Mouse (Mus musculus): ENCODE results near the gene Dnase2a. TPM values are rescaled to one million over a fixed set of nuclear protein-coding genes. Genes with fewer than 3 reads are reported as not detected.
A peak's percentile ranks its signal among the peaks of the same experiment; 100 is the strongest.
"Not testable (repeated sequence)": the region's sequence is repeated elsewhere in the genome, so short reads cannot be mapped to it uniquely, and the experiment has no call there.

Gene Dnase2a
- polyA plus RNA-seq, 1 experiment from 2014 or later = 17.9 TPM

DNA sequence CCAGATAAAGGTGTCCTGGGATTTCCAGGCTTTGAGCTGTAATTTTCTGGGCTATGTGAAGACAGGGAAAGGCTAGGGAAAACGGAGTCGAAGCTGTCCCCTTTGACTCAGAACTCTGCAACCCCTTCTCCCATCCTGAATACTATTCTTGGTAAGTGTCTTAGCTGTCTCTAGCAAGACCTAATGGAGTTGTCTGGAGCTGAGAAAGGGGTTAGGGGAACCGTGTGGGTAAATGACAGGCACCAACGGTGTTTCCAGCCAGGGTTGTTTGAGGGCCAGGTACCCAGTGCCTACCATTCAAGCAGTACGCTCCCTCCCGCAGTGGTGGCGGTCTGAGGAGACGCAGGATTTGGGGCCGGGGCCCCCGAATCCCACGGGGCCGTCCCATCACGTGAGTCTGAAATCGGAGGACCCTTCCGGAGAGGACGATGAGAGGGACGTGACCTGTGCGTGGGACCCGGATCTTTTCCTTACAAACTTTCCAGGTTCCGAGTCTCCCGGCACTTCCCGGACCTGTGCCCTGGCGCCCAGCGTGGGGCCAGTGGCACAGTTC is 5.9 kb upstream of the Dnase2a start:
- Histone ChIP-seq H3K27ac (ENCODE audit: low read length) (peak overlapping the region; percentile 69; the same call in 1 of the 2 replicates), H3K4me3 (ENCODE audit: low read depth, low read length) (peak overlapping the region; percentile 63), H3K27me3 (ENCODE audit: control insufficient read depth, insufficient read depth, low read length) (no peaks in the 10 kb centered on the region), H3K9me3 (ENCODE audit: control insufficient read depth, low read depth, low read length) (no peaks in the 10 kb centered on the region), H3K4me1 (ENCODE audit: control insufficient read depth, insufficient read depth, low read length) (no peaks in the 10 kb centered on the region), H3K4me2 (replicated peaks; ENCODE audit: low read depth, low read length) (peak overlapping the region; percentile 93), H3K9ac (replicated peaks; ENCODE audit: low read depth, low read length) (peak overlapping the region; percentile 71), H3K36me3 (ENCODE audit: control insufficient read depth, insufficient read depth, low read length) (no peaks in the 10 kb centered on the region)
- 4% methylated on average over 24 of the region's 24 CpGs for WGBS
- ATAC-seq (ENCODE audit: insufficient number of reproducible peaks, insufficient read depth, low FRiP score, low read depth) = no peak; the same call in 1 of the 2 replicates

DNA sequence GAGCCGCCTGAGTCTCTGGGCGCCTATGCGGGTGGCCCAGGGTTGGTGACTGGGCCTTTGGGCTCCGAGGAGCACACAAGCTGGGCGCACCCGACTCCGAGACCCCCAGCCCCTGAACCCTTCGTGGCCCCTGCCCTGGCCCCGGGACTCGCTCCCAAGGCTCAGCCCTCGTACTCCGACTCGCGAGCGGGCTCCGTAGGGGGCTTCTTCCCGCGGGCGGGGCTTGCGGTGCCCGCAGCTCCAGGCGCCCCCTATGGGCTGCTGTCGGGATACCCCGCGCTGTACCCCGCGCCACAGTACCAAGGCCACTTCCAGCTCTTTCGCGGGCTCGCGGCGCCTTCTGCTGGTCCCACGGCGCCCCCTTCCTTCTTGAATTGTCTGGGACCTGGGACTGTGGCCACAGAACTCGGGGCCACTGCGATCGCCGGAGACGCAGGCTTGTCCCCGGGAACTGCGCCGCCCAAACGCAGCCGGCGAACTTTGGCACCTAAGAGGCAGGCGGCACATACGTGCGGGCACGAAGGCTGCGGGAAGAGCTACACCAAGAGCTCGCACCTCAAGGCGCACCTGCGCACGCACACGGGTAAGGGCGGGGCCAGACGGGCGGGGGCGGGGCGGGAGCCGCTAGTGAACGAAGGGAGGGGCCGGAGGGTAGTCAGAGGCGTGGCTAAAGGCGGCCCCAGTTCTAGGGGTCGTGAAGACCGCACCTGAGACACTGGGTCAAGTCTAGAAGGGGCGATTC is 5.3 kb upstream of the Dnase2a start:
- peak overlapping the region; percentile 63 for H3K4me3 ChIP-seq (ENCODE audit: low read depth, low read length)
- WGBS = under 1% methylated on average over 68 of the region's 68 CpGs
- H3K9ac ChIP-seq (replicated peaks; ENCODE audit: low read depth, low read length) = peak overlapping the region; percentile 71
- peak; percentile 90 for ATAC-seq (ENCODE audit: insufficient number of reproducible peaks, insufficient read depth, low FRiP score, low read depth)
- no peaks in the 10 kb centered on the region for H3K4me1 ChIP-seq (ENCODE audit: control insufficient read depth, insufficient read depth, low read length)
- no peaks in the 10 kb centered on the region for H3K9me3 ChIP-seq (ENCODE audit: control insufficient read depth, low read depth, low read length)
- peak overlapping the region; percentile 69 for H3K27ac ChIP-seq (ENCODE audit: low read length)
- no peaks in the 10 kb centered on the region for H3K27me3 ChIP-seq (ENCODE audit: control insufficient read depth, insufficient read depth, low read length)
- no peaks in the 10 kb centered on the region for H3K36me3 ChIP-seq (ENCODE audit: control insufficient read depth, insufficient read depth, low read length)
- H3K4me2 ChIP-seq (replicated peaks; ENCODE audit: low read depth, low read length) = peak overlapping the region; percentile 93

DNA sequence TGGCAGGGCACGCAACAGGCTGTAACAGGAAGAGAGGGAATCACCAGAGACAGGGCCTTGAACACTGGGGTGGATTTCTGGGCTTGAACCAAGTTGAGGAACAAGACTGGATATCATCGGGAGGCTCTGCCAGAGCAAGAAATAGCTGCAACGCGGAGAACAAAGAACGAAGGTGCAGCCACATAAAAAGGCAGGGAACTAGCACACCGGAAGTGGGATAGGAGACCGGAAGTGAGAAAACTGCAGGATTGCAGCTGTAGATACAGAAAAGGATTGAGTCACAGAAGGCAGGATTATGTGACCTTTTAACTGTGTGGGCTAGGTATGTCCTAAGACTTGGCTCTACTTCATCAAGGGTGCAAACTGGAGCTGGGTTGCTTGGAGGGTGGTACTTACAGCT is 4.0 kb upstream of the Dnase2a start:
- H3K9me3 ChIP-seq (ENCODE audit: control insufficient read depth, low read depth, low read length) = no peaks in the 10 kb centered on the region
- no peaks in the 10 kb centered on the region for H3K27me3 ChIP-seq (ENCODE audit: control insufficient read depth, insufficient read depth, low read length)
- no peak overlapping the region for H3K27ac ChIP-seq (ENCODE audit: low read length)
- no peak overlapping the region for H3K9ac ChIP-seq (replicated peaks; ENCODE audit: low read depth, low read length)
- H3K4me1 ChIP-seq (ENCODE audit: control insufficient read depth, insufficient read depth, low read length) = no peaks in the 10 kb centered on the region; the same call in 1 of the 2 replicates
- no peak for ATAC-seq (ENCODE audit: insufficient number of reproducible peaks, insufficient read depth, low FRiP score, low read depth)
- WGBS = 89% methylated on average over 7 of the region's 7 CpGs
- H3K36me3 ChIP-seq (ENCODE audit: control insufficient read depth, insufficient read depth, low read length) = no peaks in the 10 kb centered on the region
- no peak overlapping the region for H3K4me3 ChIP-seq (ENCODE audit: low read depth, low read length)
- H3K4me2 ChIP-seq (replicated peaks; ENCODE audit: low read depth, low read length) = no peak overlapping the region

DNA sequence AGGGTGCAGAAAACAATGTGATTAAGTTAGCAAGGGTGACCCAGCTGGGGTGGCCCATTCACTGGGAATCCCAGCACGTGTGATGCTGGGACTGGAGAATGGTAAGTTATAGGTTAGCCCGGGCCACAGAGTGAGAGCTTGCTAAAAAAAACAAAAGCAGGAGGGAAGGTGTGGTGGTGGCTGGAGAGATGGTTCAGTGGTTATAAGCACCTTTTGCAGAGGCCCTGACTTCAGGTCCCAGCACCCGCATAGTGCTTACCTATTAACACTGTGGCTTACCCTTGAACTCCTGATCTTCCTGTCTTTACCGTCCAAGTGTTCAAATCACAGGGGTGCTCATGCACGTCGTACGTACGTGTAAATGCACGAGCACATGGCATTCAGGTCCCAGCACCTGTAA is 1.3 kb upstream of the Dnase2a start:
- no peaks in the 10 kb centered on the region for H3K9me3 ChIP-seq (ENCODE audit: control insufficient read depth, low read depth, low read length)
- peaks cover 7% of the 10 kb centered on the region for H3K27me3 ChIP-seq (ENCODE audit: control insufficient read depth, insufficient read depth, low read length)
- no peaks in the 10 kb centered on the region for H3K36me3 ChIP-seq (ENCODE audit: control insufficient read depth, insufficient read depth, low read length)
- 90% methylated on average over 9 of the region's 9 CpGs for WGBS
- no peak overlapping the region for H3K4me2 ChIP-seq (replicated peaks; ENCODE audit: low read depth, low read length)
- no peaks in the 10 kb centered on the region; the same call in 1 of the 2 replicates for H3K4me1 ChIP-seq (ENCODE audit: control insufficient read depth, insufficient read depth, low read length)
- no peak overlapping the region for H3K4me3 ChIP-seq (ENCODE audit: low read depth, low read length)
- H3K27ac ChIP-seq (ENCODE audit: low read length) = no peak overlapping the region
- H3K9ac ChIP-seq (replicated peaks; ENCODE audit: low read depth, low read length) = no peak overlapping the region
- no peak for ATAC-seq (ENCODE audit: insufficient number of reproducible peaks, insufficient read depth, low FRiP score, low read depth)

DNA sequence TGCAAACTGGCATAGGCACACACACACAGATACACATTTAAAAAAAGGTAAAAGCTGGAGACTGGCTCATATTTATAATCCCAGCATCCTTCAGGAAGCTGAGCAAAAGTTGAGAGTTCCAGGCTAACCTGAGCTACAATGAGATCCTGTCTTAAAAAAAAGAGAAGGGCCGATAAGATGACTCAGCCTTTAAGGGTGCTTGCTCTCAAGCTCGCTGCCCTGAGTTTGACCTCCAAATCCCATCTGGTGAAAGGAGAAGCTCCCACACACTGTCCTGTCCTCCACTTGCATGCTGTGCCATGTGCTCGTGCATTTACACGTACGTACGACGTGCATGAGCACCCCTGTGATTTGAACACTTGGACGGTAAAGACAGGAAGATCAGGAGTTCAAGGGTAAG is 867 bp upstream of the Dnase2a start:
- ATAC-seq (ENCODE audit: insufficient number of reproducible peaks, insufficient read depth, low FRiP score, low read depth) = no peak
- no peak overlapping the region for H3K4me2 ChIP-seq (replicated peaks; ENCODE audit: low read depth, low read length)
- no peaks in the 10 kb centered on the region; the same call in 1 of the 2 replicates for H3K4me1 ChIP-seq (ENCODE audit: control insufficient read depth, insufficient read depth, low read length)
- no peaks in the 10 kb centered on the region for H3K9me3 ChIP-seq (ENCODE audit: control insufficient read depth, low read depth, low read length)
- WGBS = 76% methylated on average over 8 of the region's 8 CpGs
- no peak overlapping the region for H3K27ac ChIP-seq (ENCODE audit: low read length)
- H3K27me3 ChIP-seq (ENCODE audit: control insufficient read depth, insufficient read depth, low read length) = peaks cover 12% of the 10 kb centered on the region
- no peak overlapping the region for H3K4me3 ChIP-seq (ENCODE audit: low read depth, low read length)
- H3K9ac ChIP-seq (replicated peaks; ENCODE audit: low read depth, low read length) = no peak overlapping the region
- no peaks in the 10 kb centered on the region for H3K36me3 ChIP-seq (ENCODE audit: control insufficient read depth, insufficient read depth, low read length)

DNA sequence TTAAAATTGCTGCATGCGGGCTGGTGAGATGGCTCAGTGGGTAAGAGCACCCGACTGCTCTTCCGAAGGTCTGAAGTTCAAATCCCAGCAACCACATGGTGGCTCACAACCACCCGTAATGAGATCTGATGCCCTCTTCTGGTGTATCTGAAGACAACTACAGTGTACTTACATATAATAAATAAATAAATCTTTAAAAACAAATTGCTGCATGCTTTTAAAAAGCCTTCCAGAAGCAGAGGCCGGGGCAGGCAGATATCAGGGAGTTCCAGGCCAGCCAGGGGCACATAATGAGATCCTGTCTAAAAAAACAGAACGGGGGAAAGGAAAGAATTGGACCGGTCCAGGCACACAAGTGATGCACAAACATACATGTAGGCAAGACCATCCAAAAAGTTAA is 381 bp upstream of the Dnase2a start:
- not testable (repeated sequence) for H3K9me3 ChIP-seq (ENCODE audit: control insufficient read depth, low read depth, low read length); H3K9ac ChIP-seq (replicated peaks; ENCODE audit: low read depth, low read length); ATAC-seq (ENCODE audit: insufficient number of reproducible peaks, insufficient read depth, low FRiP score, low read depth); H3K27ac ChIP-seq (ENCODE audit: low read length); H3K36me3 ChIP-seq (ENCODE audit: control insufficient read depth, insufficient read depth, low read length); H3K4me1 ChIP-seq (ENCODE audit: control insufficient read depth, insufficient read depth, low read length)
- peaks cover 17% of the 10 kb centered on the region for H3K27me3 ChIP-seq (ENCODE audit: control insufficient read depth, insufficient read depth, low read length)
- H3K4me2 ChIP-seq (replicated peaks; ENCODE audit: low read depth, low read length) = peak overlapping the region; percentile 84
- H3K4me3 ChIP-seq (ENCODE audit: low read depth, low read length) = peak overlapping the region; percentile 43
- 27% methylated on average over 6 of the region's 7 CpGs for WGBS

DNA sequence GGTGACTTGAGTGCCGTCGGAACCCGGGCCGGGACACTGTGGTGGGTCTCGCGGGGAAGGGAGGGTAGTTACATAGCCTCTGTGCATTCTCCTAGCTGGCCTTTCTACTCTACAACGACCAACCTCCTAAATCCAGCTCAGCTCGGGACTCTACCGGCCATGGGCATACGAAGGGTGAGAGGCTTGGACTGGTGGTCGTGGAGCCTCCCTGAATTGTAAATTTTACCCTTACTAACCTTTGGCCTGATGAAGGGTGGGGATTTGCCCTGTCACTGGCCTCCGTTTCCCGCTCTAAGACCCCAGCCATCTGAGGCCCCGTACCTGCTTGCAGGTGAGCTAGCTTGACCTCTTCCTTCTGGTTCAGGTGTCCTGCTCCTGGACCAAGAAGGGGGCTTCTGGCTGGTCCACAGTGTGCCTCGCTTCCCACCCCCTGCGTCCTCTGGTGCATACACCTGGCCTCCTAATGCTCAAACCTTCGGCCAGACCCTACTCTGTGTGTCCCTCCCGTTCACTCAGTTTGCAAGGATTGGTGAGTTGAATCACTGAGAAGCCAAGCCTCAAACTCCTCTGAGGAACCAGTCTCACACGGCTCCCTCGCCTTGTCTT is 905 bp downstream of the Dnase2a start:
- no peak overlapping the region for H3K27ac ChIP-seq (ENCODE audit: low read length)
- H3K4me3 ChIP-seq (ENCODE audit: low read depth, low read length) = peak overlapping the region; percentile 43
- 0 out of 2 replicates have a peak overlapping the region, but pooled peaks have one; percentile 23 for H3K9ac ChIP-seq (replicated peaks; ENCODE audit: low read depth, low read length)
- 0 out of 2 replicates have a peak, but pooled peaks have one; percentile 5 for ATAC-seq (ENCODE audit: insufficient number of reproducible peaks, insufficient read depth, low FRiP score, low read depth)
- no peaks in the 10 kb centered on the region for H3K9me3 ChIP-seq (ENCODE audit: control insufficient read depth, low read depth, low read length)
- H3K27me3 ChIP-seq (ENCODE audit: control insufficient read depth, insufficient read depth, low read length) = peaks cover 20% of the 10 kb centered on the region
- no peaks in the 10 kb centered on the region for H3K36me3 ChIP-seq (ENCODE audit: control insufficient read depth, insufficient read depth, low read length)
- H3K4me1 ChIP-seq (ENCODE audit: control insufficient read depth, insufficient read depth, low read length) = no peaks in the 10 kb centered on the region; the same call in 1 of the 2 replicates
- H3K4me2 ChIP-seq (replicated peaks; ENCODE audit: low read depth, low read length) = peak overlapping the region; percentile 84
- 47% methylated on average over 20 of the region's 20 CpGs for WGBS

DNA sequence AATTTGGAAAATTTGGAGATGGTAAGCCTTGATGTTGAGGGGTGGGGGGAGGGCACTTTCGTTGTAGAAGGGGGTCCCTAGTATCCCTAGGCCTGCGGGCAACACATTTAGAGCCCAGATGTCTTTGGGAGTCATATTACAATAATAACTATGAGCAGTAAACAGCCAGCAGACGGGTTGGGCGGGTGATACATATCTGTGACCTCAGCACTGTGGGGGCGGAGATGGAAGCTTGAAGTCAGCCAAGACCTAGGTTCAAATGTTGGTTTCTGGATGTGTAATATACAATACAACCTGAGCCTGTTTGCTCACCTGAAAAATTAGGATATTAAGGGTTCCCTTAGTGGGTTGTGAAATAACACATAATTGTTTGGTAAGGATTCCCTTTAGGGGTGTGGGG is 1.6 kb downstream of the Dnase2a start:
- Histone ChIP-seq H3K9me3 (ENCODE audit: control insufficient read depth, low read depth, low read length) (no peaks in the 10 kb centered on the region), H3K27ac (ENCODE audit: low read length) (no peak overlapping the region), H3K27me3 (ENCODE audit: control insufficient read depth, insufficient read depth, low read length) (peaks cover 20% of the 10 kb centered on the region), H3K4me3 (ENCODE audit: low read depth, low read length) (no peak overlapping the region), H3K9ac (replicated peaks; ENCODE audit: low read depth, low read length) (no peak overlapping the region), H3K4me2 (replicated peaks; ENCODE audit: low read depth, low read length) (no peak overlapping the region), H3K4me1 (ENCODE audit: control insufficient read depth, insufficient read depth, low read length) (no peaks in the 10 kb centered on the region; the same call in 1 of the 2 replicates), H3K36me3 (ENCODE audit: control insufficient read depth, insufficient read depth, low read length) (no peaks in the 10 kb centered on the region)
- WGBS = 75% methylated on average over 5 of the region's 5 CpGs
- no peak for ATAC-seq (ENCODE audit: insufficient number of reproducible peaks, insufficient read depth, low FRiP score, low read depth)

Data from stomach, embryonic 14.5 days (tissue).